Mouse (Mus musculus): Measurements from ENCODE around the gene 4933406M09Rik. TPM values are rescaled to one million over a fixed set of nuclear protein-coding genes. Genes with fewer than 3 reads are reported as not detected.

4933406M09Rik gene
- polyA plus RNA-seq, 1 experiment from 2014 or later = not detected

GRCm38 (mm10) chr1:134384581-134384980 is 1.2 kb upstream of the 4933406M09Rik start:
- H3K27me3 ChIP-seq = no peaks in the 10 kb centered on the region
- no peak for ATAC-seq (replicated peaks)
- H3K27ac ChIP-seq (replicated peaks) = no peak overlapping the region
- no peaks in the 10 kb centered on the region for H3K9me3 ChIP-seq
- no peak overlapping the region for H3K4me2 ChIP-seq (replicated peaks)
- no peak overlapping the region for H3K4me3 ChIP-seq
- 83% methylated on average over 4 of the region's 4 CpGs for WGBS
- H3K9ac ChIP-seq (replicated peaks) = no peak overlapping the region
- H3K4me1 ChIP-seq = no peaks in the 10 kb centered on the region
- no peaks in the 10 kb centered on the region for H3K36me3 ChIP-seq

GRCm38 (mm10) chr1:134385176-134385575 is 564 bp upstream of the 4933406M09Rik start:
- H3K4me3 ChIP-seq = no peak overlapping the region
- no peak for ATAC-seq (replicated peaks)
- H3K9me3 ChIP-seq = no peaks in the 10 kb centered on the region
- no peak overlapping the region for H3K4me2 ChIP-seq (replicated peaks)
- H3K27ac ChIP-seq (replicated peaks) = no peak overlapping the region
- H3K4me1 ChIP-seq = no peaks in the 10 kb centered on the region
- no peak overlapping the region for H3K9ac ChIP-seq (replicated peaks)
- no peaks in the 10 kb centered on the region for H3K36me3 ChIP-seq
- no peaks in the 10 kb centered on the region for H3K27me3 ChIP-seq

- Histone ChIP-seq H3K4me3 (no peak overlapping the region), H3K4me1 (no peaks in the 10 kb centered on the region), H3K9me3 (no peaks in the 10 kb centered on the region), H3K27me3 (no peaks in the 10 kb centered on the region), H3K27ac (replicated peaks) (no peak overlapping the region), H3K36me3 (no peaks in the 10 kb centered on the region), H3K9ac (replicated peaks) (no peak overlapping the region), H3K4me2 (replicated peaks) (no peak overlapping the region)
- WGBS = 60% methylated on average over 5 of the region's 5 CpGs
- no peak for ATAC-seq (replicated peaks)
These were observed 8.1 kb downstream of the 4933406M09Rik start for GRCm38 (mm10) chr1:134393827-134394226.

GRCm38 (mm10) chr1:134398210-134398609 is 12.5 kb downstream of the 4933406M09Rik start:
- ATAC-seq (replicated peaks) = no peak
- Histone ChIP-seq H3K4me2 (replicated peaks) (no peak overlapping the region), H3K27me3 (0 out of 2 replicates have a peak, but pooled peaks cover 4% of the 10 kb centered on the region), H3K9ac (replicated peaks) (no peak overlapping the region), H3K4me3 (no peak overlapping the region), H3K36me3 (no peaks in the 10 kb centered on the region), H3K27ac (replicated peaks) (no peak overlapping the region), H3K9me3 (0 out of 2 replicates have a peak, but pooled peaks cover 4% of the 10 kb centered on the region), H3K4me1 (no peaks in the 10 kb centered on the region)
- 89% methylated on average over 12 of the region's 12 CpGs for WGBS

- Histone ChIP-seq H3K4me1 (no peaks in the 10 kb centered on the region), H3K27ac (replicated peaks) (no peak overlapping the region), H3K4me2 (replicated peaks) (no peak overlapping the region), H3K36me3 (no peaks in the 10 kb centered on the region), H3K9me3 (0 out of 2 replicates have a peak, but pooled peaks cover 4% of the 10 kb centered on the region), H3K4me3 (no peak overlapping the region), H3K27me3 (0 out of 2 replicates have a peak, but pooled peaks cover 4% of the 10 kb centered on the region), H3K9ac (replicated peaks) (no peak overlapping the region)
- 51% methylated on average over 5 of the region's 5 CpGs for WGBS
- ATAC-seq (replicated peaks) = no peak
These were observed 14.0 kb downstream of the 4933406M09Rik start for GRCm38 (mm10) chr1:134399735-134400134.

GRCm38 (mm10) chr1:134405509-134406413 is 20.0 kb downstream of the 4933406M09Rik start, which contains the start of gene Cyb5r1:
TSS of gene Cyb5r1 (plus strand) at chr1:134405559.
- under 1% methylated on average over 43 of the region's 43 CpGs for WGBS
- Histone ChIP-seq H3K36me3 (peaks cover 9% of the 10 kb centered on the region; the same call in 1 of the 2 replicates), H3K27ac (replicated peaks) (no peak within 1 kb of the TSS)

GRCm38 (mm10) chr1:134406414-134406771 is 20.7 kb downstream of the 4933406M09Rik start:
- no peaks in the 10 kb centered on the region for H3K9me3 ChIP-seq
- H3K27ac ChIP-seq (replicated peaks) = no peak overlapping the region
- H3K9ac ChIP-seq (replicated peaks) = peak overlapping the region; percentile 66
- peak; percentile 45; the same call in 1 of the 2 replicates for ATAC-seq (replicated peaks)
- H3K4me3 ChIP-seq = peak overlapping the region; percentile 77
- WGBS = 24% methylated on average over 8 of the region's 8 CpGs
- no peaks in the 10 kb centered on the region for H3K27me3 ChIP-seq
- H3K36me3 ChIP-seq = peaks cover 9% of the 10 kb centered on the region; the same call in 1 of the 2 replicates
- peaks cover 7% of the 10 kb centered on the region for H3K4me1 ChIP-seq
- peak overlapping the region; percentile 83 for H3K4me2 ChIP-seq (replicated peaks)

More at GRCm38 (mm10) chr1:134405509-134406413, 20.0 kb downstream of the 4933406M09Rik start, which contains the start of gene Cyb5r1:
- H3K9me3 ChIP-seq = no peaks in the 10 kb centered on the region
- peak within 1 kb of the TSS; percentile 66 for H3K9ac ChIP-seq (replicated peaks)
- H3K27me3 ChIP-seq = no peaks in the 10 kb centered on the region
- ATAC-seq (replicated peaks) = peak; percentile 98
- peaks cover 7% of the 10 kb centered on the region for H3K4me1 ChIP-seq
- H3K4me3 ChIP-seq = peak within 1 kb of the TSS; percentile 77
- peak within 1 kb of the TSS; percentile 83 for H3K4me2 ChIP-seq (replicated peaks)

GRCm38 (mm10) chr1:134408080-134408479 is 22.3 kb downstream of the 4933406M09Rik start:
- no peaks in the 10 kb centered on the region for H3K27me3 ChIP-seq
- no peak overlapping the region for H3K9ac ChIP-seq (replicated peaks)
- H3K4me2 ChIP-seq (replicated peaks) = no peak overlapping the region
- no peak overlapping the region for H3K27ac ChIP-seq (replicated peaks)
- WGBS = 83% methylated on average over 8 of the region's 8 CpGs
- H3K4me3 ChIP-seq = no peak overlapping the region
- peaks cover 7% of the 10 kb centered on the region for H3K4me1 ChIP-seq
- ATAC-seq (replicated peaks) = no peak
- no peaks in the 10 kb centered on the region for H3K9me3 ChIP-seq
- H3K36me3 ChIP-seq = peaks cover 9% of the 10 kb centered on the region; the same call in 1 of the 2 replicates

- H3K4me3 ChIP-seq = no peak overlapping the region
- H3K36me3 ChIP-seq = peaks cover 9% of the 10 kb centered on the region; the same call in 1 of the 2 replicates
- no peak overlapping the region for H3K9ac ChIP-seq (replicated peaks)
- 92% methylated on average over 9 of the region's 9 CpGs for WGBS
- H3K4me1 ChIP-seq = peaks cover 20% of the 10 kb centered on the region
- no peak for ATAC-seq (replicated peaks)
- H3K27me3 ChIP-seq = no peaks in the 10 kb centered on the region
- H3K4me2 ChIP-seq (replicated peaks) = no peak overlapping the region
- H3K27ac ChIP-seq (replicated peaks) = no peak overlapping the region
- no peaks in the 10 kb centered on the region for H3K9me3 ChIP-seq
These were observed 26.2 kb downstream of the 4933406M09Rik start for GRCm38 (mm10) chr1:134411706-134412629.

- Histone ChIP-seq H3K27ac (replicated peaks) (0 out of 2 replicates have a peak overlapping the region, but pooled peaks have one; percentile 91), H3K9ac (replicated peaks) (0 out of 2 replicates have a peak overlapping the region, but pooled peaks have one; percentile 44), H3K27me3 (no peaks in the 10 kb centered on the region), H3K4me3 (no peak overlapping the region), H3K4me2 (replicated peaks) (no peak overlapping the region; the same call in 1 of the 2 replicates), H3K4me1 (peaks cover 37% of the 10 kb centered on the region), H3K36me3 (peaks cover 6% of the 10 kb centered on the region; the same call in 1 of the 2 replicates), H3K9me3 (no peaks in the 10 kb centered on the region)
- 51% methylated on average over 2 of the region's 2 CpGs for WGBS
- no peak for ATAC-seq (replicated peaks)
These were observed 28.3 kb downstream of the 4933406M09Rik start for GRCm38 (mm10) chr1:134414038-134414437.

GRCm38 (mm10) chr1:134414501-134415167 is 28.9 kb downstream of the 4933406M09Rik start:
- Histone ChIP-seq H3K4me1 (peaks cover 37% of the 10 kb centered on the region), H3K9me3 (no peaks in the 10 kb centered on the region), H3K9ac (replicated peaks) (peak overlapping the region; percentile 44), H3K4me2 (replicated peaks) (peak overlapping the region; percentile 57), H3K27ac (replicated peaks) (peak overlapping the region; percentile 91), H3K4me3 (peak overlapping the region; percentile 91), H3K27me3 (no peaks in the 10 kb centered on the region), H3K36me3 (peaks cover 1% of the 10 kb centered on the region; the same call in 1 of the 2 replicates)
- 11% methylated on average over 11 of the region's 11 CpGs for WGBS
- peak; percentile 49 for ATAC-seq (replicated peaks)

All from forebrain, embryonic 15.5 days (tissue).